In the genomic region with DNA sequence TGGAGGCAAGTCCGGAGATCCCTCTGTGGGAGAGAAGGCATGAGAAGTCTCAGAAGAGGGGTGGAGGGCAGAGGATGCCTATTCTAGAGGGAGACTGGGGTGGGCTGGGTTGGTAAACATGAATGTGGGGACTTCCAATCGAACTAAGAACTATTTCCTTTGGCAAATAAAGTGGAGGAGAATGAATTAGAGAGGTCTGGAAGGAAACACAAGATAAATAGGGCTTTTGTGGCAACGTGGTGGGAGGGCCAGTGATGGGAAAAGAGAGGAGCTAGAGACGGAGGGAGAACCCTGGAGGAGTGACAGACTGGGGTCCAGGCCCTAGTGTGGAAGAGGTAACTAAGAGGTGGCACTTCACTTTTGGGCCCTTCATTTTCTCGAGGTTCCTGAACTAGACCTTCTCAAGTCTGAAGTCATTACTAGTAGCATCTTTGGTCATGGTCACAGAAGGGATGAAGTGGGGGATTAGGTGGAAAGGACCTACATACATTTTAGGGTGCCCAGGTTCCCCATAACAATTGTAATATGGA, we compare ENCODE assay signal across 8 mouse cellular contexts. TPM values are rescaled to one million over a fixed set of nuclear protein-coding genes. Genes with fewer than 3 reads are reported as not detected.
DNase-seq lines count a peak whose midpoint lies in the region; ATAC-seq and TF ChIP-seq lines count a peak whose summit lies in the region.

No protein-coding gene starts in this region.

- H3K27me3 ChIP-seq in forebrain, embryonic 12.5 days = no peaks in the 10 kb centered on the region
- peaks cover 98% of the 10 kb centered on the region for H3K27me3 ChIP-seq in liver, embryonic 12.5 days (replicated peaks)

- no peak for DNase-seq in gastrocnemius, adult 2 months
- DNase-seq in gastrocnemius, adult 8-10 months (ENCODE audit: low spot score in 2 of 2) = no peak
- peak; percentile 74 for DNase-seq in 3T3-L1 (ENCODE audit: low read depth, low spot score)
- no peak for DNase-seq in layer of hippocampus, adult 18-20 months (ENCODE audit: low spot score in 2 of 2)
- DNase-seq in urinary bladder, postnatal 4 days (ENCODE audit: low spot score in 2 of 2) = no peak
- DNase-seq in cerebellum, adult 11 months = no peak

- TF ChIP-seq CTCF in gastrocnemius, adult 2 months (IDR thresholded peaks at IDR 0.05) = no peak

- ATAC-seq in forebrain, embryonic 12.5 days (ENCODE audit: low FRiP score) = no peak
- no peak for ATAC-seq in liver, embryonic 12.5 days

- peaks cover 49% of the 10 kb centered on the region for H3K4me1 ChIP-seq in forebrain, embryonic 12.5 days
- H3K4me1 ChIP-seq in liver, embryonic 12.5 days = peaks cover 41% of the 10 kb centered on the region

- peak overlapping the region; percentile 88 for H3K4me3 ChIP-seq in gastrocnemius, adult 2 months
- H3K4me3 ChIP-seq in forebrain, embryonic 12.5 days (replicated peaks) = peak overlapping the region; percentile 89
- H3K4me3 ChIP-seq in liver, embryonic 12.5 days = peak overlapping the region; percentile 71

- H3K27ac ChIP-seq in gastrocnemius, adult 2 months = peak overlapping the region; percentile 89
- peak overlapping the region; percentile 98 for H3K27ac ChIP-seq in forebrain, embryonic 12.5 days
- peak overlapping the region; percentile 72 for H3K27ac ChIP-seq in liver, embryonic 12.5 days

- WGBS in forebrain, embryonic 12.5 days = 4% methylated on average over 5 of the region's 5 CpGs
- WGBS in liver, embryonic 12.5 days (ENCODE audit: insufficient replicate concordance) = 27% methylated on average over 5 of the region's 5 CpGs

- peak overlapping the region; percentile 76 for H3K4me2 ChIP-seq in forebrain, embryonic 12.5 days
- H3K4me2 ChIP-seq in liver, embryonic 12.5 days = peak overlapping the region; percentile 93

- peak overlapping the region; percentile 97 for H3K9ac ChIP-seq in forebrain, embryonic 12.5 days
- H3K9ac ChIP-seq in liver, embryonic 12.5 days = no peak overlapping the region

- no peaks in the 10 kb centered on the region; the same call in 1 of the 2 replicates for H3K36me3 ChIP-seq in forebrain, embryonic 12.5 days (replicated peaks)
- H3K36me3 ChIP-seq in liver, embryonic 12.5 days = no peaks in the 10 kb centered on the region

- intact Hi-C loops in gastrocnemius, adult 2 months (cut with DNase I) = loop anchor here (5.0 kb wide), 2 partner anchors 50 to 160 kb away; partner anchors contain the start of gene Spsb2

- H3K9me3 ChIP-seq in forebrain, embryonic 12.5 days = no peaks in the 10 kb centered on the region
- H3K9me3 ChIP-seq in liver, embryonic 12.5 days (replicated peaks) = no peaks in the 10 kb centered on the region

RNA-seq across cellular contexts. Expression of gene Atn1, which starts 1.1 kb away (rescaled TPM):
- total RNA-seq in gastrocnemius, adult 2 months (2021) = 10 to 100 TPM; 46.4 to 47.9 TPM
- total RNA-seq in gastrocnemius, adult 8-10 months (2022) = 10 to 100 TPM; 41.9 to 59.4 (median 49.2) TPM
- 17.6 and 19.2 TPM in 2 replicates for polyA plus RNA-seq in forebrain, embryonic 12.5 days (2016; fragmentation: Nextera tagmentation; extraction: Ambion mirVana)
- 2.6 and 2.9 TPM in 2 replicates for polyA plus RNA-seq in liver, embryonic 12.5 days (2016; fragmentation: Nextera tagmentation; extraction: Ambion mirVana)
- total RNA-seq in layer of hippocampus, adult 18-20 months (2021) = 100 to 1,000 TPM; 161 to 181 TPM

RNA-seq across cellular contexts. Expression of gene Gm45234, which starts 1.6 kb away (rescaled TPM):
- total RNA-seq in gastrocnemius, adult 2 months (2021) = not detected
- not detected for total RNA-seq in gastrocnemius, adult 8-10 months (2022)
- not detected in 2 replicates for polyA plus RNA-seq in forebrain, embryonic 12.5 days (2016; fragmentation: Nextera tagmentation; extraction: Ambion mirVana)
- polyA plus RNA-seq in liver, embryonic 12.5 days (2016; fragmentation: Nextera tagmentation; extraction: Ambion mirVana) = not detected in 2 replicates
- not detected for total RNA-seq in layer of hippocampus, adult 18-20 months (2021)

RNA-seq across cellular contexts. Expression of gene Eno2, which starts 12.1 kb away (rescaled TPM):
- total RNA-seq in gastrocnemius, adult 2 months (2021) = 1 to 10 TPM; 1.2 to 2.0 TPM
- 1 to 10 TPM in 3 of 4 experiments, under 1 TPM in 1; 0.75 to 1.4 (median 1.1) TPM for total RNA-seq in gastrocnemius, adult 8-10 months (2022)
- polyA plus RNA-seq in forebrain, embryonic 12.5 days (2016; fragmentation: Nextera tagmentation; extraction: Ambion mirVana) = 10.5 and 10.6 TPM in 2 replicates
- 0.77 and 1.0 TPM in 2 replicates for polyA plus RNA-seq in liver, embryonic 12.5 days (2016; fragmentation: Nextera tagmentation; extraction: Ambion mirVana)
- total RNA-seq in layer of hippocampus, adult 18-20 months (2021) = 1,000 to 10,000 TPM; 1,059 TPM

RNA-seq across cellular contexts. Expression of gene Grcc10, which starts 16.2 kb away (rescaled TPM):
- total RNA-seq in gastrocnemius, adult 2 months (2021) = 100 to 1,000 TPM; 145 to 182 TPM
- total RNA-seq in gastrocnemius, adult 8-10 months (2022) = 100 to 1,000 TPM; 146 to 173 (median 164) TPM
- polyA plus RNA-seq in forebrain, embryonic 12.5 days (2016; fragmentation: Nextera tagmentation; extraction: Ambion mirVana) = 550 and 568 TPM in 2 replicates
- polyA plus RNA-seq in liver, embryonic 12.5 days (2016; fragmentation: Nextera tagmentation; extraction: Ambion mirVana) = 109 and 116 TPM in 2 replicates
- 100 to 1,000 TPM; 358 to 368 TPM for total RNA-seq in layer of hippocampus, adult 18-20 months (2021)

RNA-seq across cellular contexts. Expression of gene Ptpn6, which starts 18.9 kb away (rescaled TPM):
- under 1 TPM; 0.61 to 0.87 TPM for total RNA-seq in gastrocnemius, adult 2 months (2021)
- total RNA-seq in gastrocnemius, adult 8-10 months (2022) = 1 to 10 TPM in 3 of 4 experiments, under 1 TPM in 1; 0.80 to 2.0 (median 1.2) TPM
- polyA plus RNA-seq in forebrain, embryonic 12.5 days (2016; fragmentation: Nextera tagmentation; extraction: Ambion mirVana) = 5.4 and 6.1 TPM in 2 replicates
- polyA plus RNA-seq in liver, embryonic 12.5 days (2016; fragmentation: Nextera tagmentation; extraction: Ambion mirVana) = 30.8 and 31.3 TPM in 2 replicates
- 1 to 10 TPM; 4.1 to 4.6 TPM for total RNA-seq in layer of hippocampus, adult 18-20 months (2021)

Comparison
In these comparisons a context has a peak if more than half of its experiments do, and no peak if none do; other contexts are left out.
1. RNA of gene Eno2, which starts 12.1 kb away (total RNA-seq): 1,059 TPM in layer of hippocampus, adult 18-20 months; 1.2 to 2.0 TPM in gastrocnemius, adult 2 months and 0.75 to 1.4 TPM in gastrocnemius, adult 8-10 months; every median in the first group is over 100 times any median in the second.
2. Peak in every context shown above with its lines, with median percentiles within 50 percentile points of each other: H3K27ac ChIP-seq and H3K4me3 ChIP-seq.